Mouse (Mus musculus): ENCODE results near the gene Shisal1. TPM values are rescaled to one million over a fixed set of nuclear protein-coding genes. Genes with fewer than 3 reads are reported as not detected.
A peak's percentile ranks its signal among the peaks of the same experiment; 100 is the strongest.

Gene Shisal1
- polyA plus RNA-seq, 1 experiment: 2.2 TPM

- Histone ChIP-seq H3K4me3 (no peak overlapping the region), H3K27me3 (ENCODE audit: control insufficient read depth, insufficient read depth, insufficient read length) (no peaks in the 10 kb centered on the region), H3K4me2 (ENCODE audit: low read depth) (no peak overlapping the region), H3K36me3 (ENCODE audit: control insufficient read depth, insufficient read depth) (no peaks in the 10 kb centered on the region), H3K79me2 (ENCODE audit: control insufficient read depth, insufficient read depth) (no peaks in the 10 kb centered on the region), H3ac (ENCODE audit: control insufficient read depth, insufficient read length) (no peak overlapping the region)
- no peak for TF ChIP-seq REST (IDR thresholded peaks at IDR 0.05; ENCODE audit: insufficient read depth, insufficient read length)
- TF ChIP-seq POLR2AphosphoS2 (IDR thresholded peaks at IDR 0.05; ENCODE audit: insufficient read length, low read depth): no peak
- TF ChIP-seq TCF3 (IDR thresholded peaks at IDR 0.05; ENCODE audit: insufficient read length, low read depth): no peak
- no peak for TF ChIP-seq CEBPB (IDR thresholded peaks at IDR 0.05; ENCODE audit: insufficient read depth, poor library complexity, severe bottlenecking)
- no peak for TF ChIP-seq POLR2A (IDR thresholded peaks at IDR 0.05; ENCODE audit: insufficient read length, low read depth)
- TF ChIP-seq MYOG (IDR thresholded peaks at IDR 0.05; ENCODE audit: control insufficient read depth in 1 of 3, insufficient read depth in 1 of 3, insufficient read length in 2 of 3, low read depth in 2 of 3): no peak
- no peak for TF ChIP-seq E2F4 (IDR thresholded peaks at IDR 0.05; ENCODE audit: insufficient read depth)
- no peak for TF ChIP-seq MYOD1 (IDR thresholded peaks at IDR 0.05; ENCODE audit: control insufficient read depth in 1 of 3, insufficient read length in 2 of 3, low read depth in 2 of 3)
- no peak for TF ChIP-seq SRF (IDR thresholded peaks at IDR 0.05; ENCODE audit: control insufficient read depth, insufficient read length, low read depth)
- TF ChIP-seq MAX (IDR thresholded peaks at IDR 0.05; ENCODE audit: low read depth): no peak
- TF ChIP-seq TCF12 (IDR thresholded peaks at IDR 0.05; ENCODE audit: insufficient read depth, poor library complexity, severe bottlenecking): no peak
- TF ChIP-seq USF1 (IDR thresholded peaks at IDR 0.05; ENCODE audit: low read depth): no peak
Measured at GRCm38 (mm10) chr15:84392131-84392530, 54.8 kb downstream of the Shisal1 start.

GRCm38 (mm10) chr15:84388698-84389131 is 58.2 kb downstream of the Shisal1 start:
- no peak overlapping the region for H3ac ChIP-seq (ENCODE audit: control insufficient read depth, insufficient read length)
- peak in 2 of 3 experiments; percentile 89 to 91 for TF ChIP-seq MYOD1 (IDR thresholded peaks at IDR 0.05; ENCODE audit: control insufficient read depth in 1 of 3, insufficient read length in 2 of 3, low read depth in 2 of 3)
- no peak for TF ChIP-seq POLR2AphosphoS2 (IDR thresholded peaks at IDR 0.05; ENCODE audit: insufficient read length, low read depth)
- no peak for TF ChIP-seq REST (IDR thresholded peaks at IDR 0.05; ENCODE audit: insufficient read depth, insufficient read length)
- 0 out of 2 replicates have a peak, but pooled peaks have one; percentile 0 for TF ChIP-seq CEBPB (IDR thresholded peaks at IDR 0.05; ENCODE audit: insufficient read depth, poor library complexity, severe bottlenecking)
- TF ChIP-seq E2F4 (IDR thresholded peaks at IDR 0.05; ENCODE audit: insufficient read depth): no peak
- peak in 1 of 3 experiments; percentile 59 for TF ChIP-seq MYOG (IDR thresholded peaks at IDR 0.05; ENCODE audit: control insufficient read depth in 1 of 3, insufficient read depth in 1 of 3, insufficient read length in 2 of 3, low read depth in 2 of 3)
- H3K27me3 ChIP-seq (ENCODE audit: control insufficient read depth, insufficient read depth, insufficient read length): no peaks in the 10 kb centered on the region
- H3K36me3 ChIP-seq (ENCODE audit: control insufficient read depth, insufficient read depth): no peaks in the 10 kb centered on the region
- H3K4me2 ChIP-seq (ENCODE audit: low read depth): peak overlapping the region; percentile 26
- H3K79me2 ChIP-seq (ENCODE audit: control insufficient read depth, insufficient read depth): no peaks in the 10 kb centered on the region
- no peak overlapping the region for H3K4me3 ChIP-seq

- Histone ChIP-seq H3ac (ENCODE audit: control insufficient read depth, insufficient read length) (no peak overlapping the region), H3K36me3 (ENCODE audit: control insufficient read depth, insufficient read depth) (no peaks in the 10 kb centered on the region)
- TF ChIP-seq TCF12 (IDR thresholded peaks at IDR 0.05; ENCODE audit: insufficient read depth, poor library complexity, severe bottlenecking) (no peak), TCF3 (IDR thresholded peaks at IDR 0.05; ENCODE audit: insufficient read length, low read depth) (no peak), REST (IDR thresholded peaks at IDR 0.05; ENCODE audit: insufficient read depth, insufficient read length) (no peak), POLR2AphosphoS2 (IDR thresholded peaks at IDR 0.05; ENCODE audit: insufficient read length, low read depth) (no peak), E2F4 (IDR thresholded peaks at IDR 0.05; ENCODE audit: insufficient read depth) (no peak)
Measured at GRCm38 (mm10) chr15:84385995-84386565, 60.8 kb downstream of the Shisal1 start.

GRCm38 (mm10) chr15:84384066-84384465 is 62.8 kb downstream of the Shisal1 start:
- H3K79me2 ChIP-seq (ENCODE audit: control insufficient read depth, insufficient read depth): no peaks in the 10 kb centered on the region
- no peaks in the 10 kb centered on the region for H3K27me3 ChIP-seq (ENCODE audit: control insufficient read depth, insufficient read depth, insufficient read length)
- no peak overlapping the region for H3ac ChIP-seq (ENCODE audit: control insufficient read depth, insufficient read length)
- H3K4me3 ChIP-seq: no peak overlapping the region
- H3K4me2 ChIP-seq (ENCODE audit: low read depth): no peak overlapping the region
- no peak for TF ChIP-seq E2F4 (IDR thresholded peaks at IDR 0.05; ENCODE audit: insufficient read depth)
- TF ChIP-seq TCF3 (IDR thresholded peaks at IDR 0.05; ENCODE audit: insufficient read length, low read depth): no peak
- TF ChIP-seq MYOD1 (IDR thresholded peaks at IDR 0.05; ENCODE audit: control insufficient read depth in 1 of 3, insufficient read length in 2 of 3, low read depth in 2 of 3): no peak
- no peak for TF ChIP-seq SRF (IDR thresholded peaks at IDR 0.05; ENCODE audit: control insufficient read depth, insufficient read length, low read depth)
- TF ChIP-seq USF1 (IDR thresholded peaks at IDR 0.05; ENCODE audit: low read depth): no peak
- no peak for TF ChIP-seq CEBPB (IDR thresholded peaks at IDR 0.05; ENCODE audit: insufficient read depth, poor library complexity, severe bottlenecking)
- H3K36me3 ChIP-seq (ENCODE audit: control insufficient read depth, insufficient read depth): no peaks in the 10 kb centered on the region

More at GRCm38 (mm10) chr15:84385995-84386565, 60.8 kb downstream of the Shisal1 start:
- H3K79me2 ChIP-seq (ENCODE audit: control insufficient read depth, insufficient read depth): no peaks in the 10 kb centered on the region
- H3K4me3 ChIP-seq: no peak overlapping the region
- H3K4me2 ChIP-seq (ENCODE audit: low read depth): no peak overlapping the region
- H3K27me3 ChIP-seq (ENCODE audit: control insufficient read depth, insufficient read depth, insufficient read length): no peaks in the 10 kb centered on the region

GRCm38 (mm10) chr15:84380181-84380580 is 66.7 kb downstream of the Shisal1 start:
- Histone ChIP-seq H3K27me3 (ENCODE audit: control insufficient read depth, insufficient read depth, insufficient read length) (no peaks in the 10 kb centered on the region), H3K4me3 (no peak overlapping the region), H3K79me2 (ENCODE audit: control insufficient read depth, insufficient read depth) (no peaks in the 10 kb centered on the region), H3ac (ENCODE audit: control insufficient read depth, insufficient read length) (no peak overlapping the region), H3K36me3 (ENCODE audit: control insufficient read depth, insufficient read depth) (no peaks in the 10 kb centered on the region), H3K4me2 (ENCODE audit: low read depth) (no peak overlapping the region)
- no peak for TF ChIP-seq POLR2AphosphoS2 (IDR thresholded peaks at IDR 0.05; ENCODE audit: insufficient read length, low read depth)
- peak in 1 of 3 experiments; percentile 32 for TF ChIP-seq MYOD1 (IDR thresholded peaks at IDR 0.05; ENCODE audit: control insufficient read depth in 1 of 3, insufficient read length in 2 of 3, low read depth in 2 of 3)
- no peak for TF ChIP-seq REST (IDR thresholded peaks at IDR 0.05; ENCODE audit: insufficient read depth, insufficient read length)

Data from myocyte (in vitro differentiated cells).